Mouse (Mus musculus) myocyte (in vitro differentiated cells): ENCODE measurements around the gene Camk1d. TPM values are rescaled to one million over a fixed set of nuclear protein-coding genes. Genes with fewer than 3 reads are reported as not detected.

Source experiments
- H3K27me3 ChIP-seq: one replicate; pipeline ENCODE4 v1.6.1; 2011; ENCODE audit not compliant: control insufficient read depth, insufficient read depth, insufficient read length
- H3K36me3 ChIP-seq: one replicate; pipeline ENCODE4 v1.6.1; 2011; ENCODE audit not compliant: control insufficient read depth, insufficient read depth
- H3K4me2 ChIP-seq: one replicate; pipeline ENCODE4 v1.6.1; 2011; ENCODE audit warnings: low read depth, control low read depth
- H3K4me3 ChIP-seq: one replicate; pipeline ENCODE4 v1.5.1; 2011; ENCODE audit warnings: mild to moderate bottlenecking, control low read depth, moderate library complexity
- H3K79me2 ChIP-seq: one replicate; pipeline ENCODE4 v1.6.1; 2011; ENCODE audit not compliant: control insufficient read depth, insufficient read depth
- H3ac ChIP-seq: one replicate; pipeline ENCODE4 v1.6.1; 2011; ENCODE audit not compliant: control insufficient read depth, insufficient read length
- CEBPB ChIP-seq: IDR thresholded peaks from 2 replicates; pipeline ENCODE4 v1.6.1; 2011; ENCODE audit warnings: mild to moderate bottlenecking, moderate library complexity; ENCODE audit not compliant: poor library complexity, insufficient read depth, severe bottlenecking
- E2F4 ChIP-seq: IDR thresholded peaks from one replicate; pipeline ENCODE4 v1.6.1; 2011; ENCODE audit warnings: mild to moderate bottlenecking, control low read depth, moderate library complexity; ENCODE audit not compliant: insufficient read depth
- MAX ChIP-seq: IDR thresholded peaks from one replicate; pipeline ENCODE4 v1.6.1; 2011; ENCODE audit warnings: low read depth, mild to moderate bottlenecking, control low read depth
- MYOD1 ChIP-seq, 3 experiments: IDR thresholded peaks; one replicate each; pipeline ENCODE4 v1.6.1; 2011; ENCODE audit warnings: control low read depth in 2 of 3, low read depth in 2 of 3, mild to moderate bottlenecking in 2 of 3, moderate library complexity in 1 of 3; ENCODE audit not compliant: insufficient read length in 2 of 3, control insufficient read depth in 1 of 3
- MYOG ChIP-seq, 3 experiments: IDR thresholded peaks; one replicate each; pipeline ENCODE4 v1.6.1; 2011; ENCODE audit warnings: control low read depth in 2 of 3, low read depth in 2 of 3, mild to moderate bottlenecking in 2 of 3; ENCODE audit not compliant: insufficient read length in 2 of 3, control insufficient read depth in 1 of 3, insufficient read depth in 1 of 3
- POLR2A ChIP-seq: IDR thresholded peaks from one replicate; pipeline ENCODE4 v1.6.1; 2011; ENCODE audit warnings: low read depth, mild to moderate bottlenecking, control low read depth, moderate library complexity; ENCODE audit not compliant: insufficient read length
- POLR2AphosphoS2 ChIP-seq: IDR thresholded peaks from one replicate; pipeline ENCODE4 v1.6.1; 2011; ENCODE audit warnings: low read depth, control low read depth; ENCODE audit not compliant: insufficient read length
- REST ChIP-seq: IDR thresholded peaks from one replicate; pipeline ENCODE4 v1.6.1; 2011; ENCODE audit warnings: mild to moderate bottlenecking, control low read depth, moderate library complexity; ENCODE audit not compliant: insufficient read depth, insufficient read length
- SRF ChIP-seq: IDR thresholded peaks from one replicate; pipeline ENCODE4 v1.6.1; 2011; ENCODE audit warnings: low read depth; ENCODE audit not compliant: control insufficient read depth, insufficient read length
- TCF12 ChIP-seq: IDR thresholded peaks from one replicate; pipeline ENCODE4 v1.6.1; 2011; ENCODE audit warnings: mild to moderate bottlenecking, control low read depth; ENCODE audit not compliant: poor library complexity, insufficient read depth, severe bottlenecking
- TCF3 ChIP-seq: IDR thresholded peaks from one replicate; pipeline ENCODE4 v1.6.1; 2011; ENCODE audit warnings: low read depth, control low read depth; ENCODE audit not compliant: insufficient read length
- USF1 ChIP-seq: IDR thresholded peaks from one replicate; pipeline ENCODE4 v1.6.1; 2011; ENCODE audit warnings: low read depth, mild to moderate bottlenecking, control low read depth, moderate library complexity
- polyA plus RNA-seq: library from polyadenylated mRNA; unstranded; fragments of >200 nt; fragmentation: generic; extraction: Trizol; gene quantifications from one replicate; pipeline ENCODE4 v1.2.1, GENCODE M21; 2012; ENCODE audit warnings: missing spikeins

The Camk1d gene
- polyA plus RNA-seq, 1 experiment, result 1.1 TPM

- Histone ChIP-seq H3K4me2 (no peak overlapping the region), H3ac (no peak overlapping the region), H3K27me3 (no peaks in the 10 kb centered on the region), H3K4me3 (no peak overlapping the region), H3K79me2 (no peaks in the 10 kb centered on the region), H3K36me3 (no peaks in the 10 kb centered on the region)
- TF ChIP-seq POLR2A (no peak), REST (no peak), USF1 (no peak), POLR2AphosphoS2 (no peak)
These were observed 34.9 kb upstream of the Camk1d start for GRCm38 (mm10) chr2:5749210-5749609.

GRCm38 (mm10) chr2:5747545-5748043 lies 33.3 kb upstream of the Camk1d start:
- H3K4me3 ChIP-seq, result no peak overlapping the region
- no peaks in the 10 kb centered on the region for H3K79me2 ChIP-seq
- no peak for TF ChIP-seq CEBPB
- TF ChIP-seq USF1, result no peak
- TF ChIP-seq MAX, result no peak
- no peak for TF ChIP-seq POLR2AphosphoS2
- no peak for TF ChIP-seq E2F4
- TF ChIP-seq TCF3, result no peak
- TF ChIP-seq MYOD1 (IDR thresholded peaks at IDR 0.05; ENCODE audit: control insufficient read depth in 1 of 3, insufficient read length in 2 of 3, low read depth in 2 of 3), result no peak
- TF ChIP-seq MYOG (IDR thresholded peaks at IDR 0.05; ENCODE audit: control insufficient read depth in 1 of 3, insufficient read depth in 1 of 3, insufficient read length in 2 of 3, low read depth in 2 of 3), result no peak
- TF ChIP-seq POLR2A, result no peak
- no peak for TF ChIP-seq REST
- TF ChIP-seq TCF12, result no peak
- no peak overlapping the region for H3ac ChIP-seq
- no peaks in the 10 kb centered on the region for H3K27me3 ChIP-seq
- no peaks in the 10 kb centered on the region for H3K36me3 ChIP-seq
- no peak overlapping the region for H3K4me2 ChIP-seq

- Histone ChIP-seq H3K79me2 (no peaks in the 10 kb centered on the region), H3K4me2 (no peak overlapping the region), H3K4me3 (no peak overlapping the region), H3ac (no peak overlapping the region), H3K36me3 (no peaks in the 10 kb centered on the region), H3K27me3 (no peaks in the 10 kb centered on the region)
- no peak for TF ChIP-seq POLR2A
These were observed 32.2 kb upstream of the Camk1d start for GRCm38 (mm10) chr2:5746529-5746928.

- Histone ChIP-seq H3K4me3 (no peak overlapping the region), H3K4me2 (no peak overlapping the region), H3ac (no peak overlapping the region), H3K36me3 (no peaks in the 10 kb centered on the region), H3K79me2 (no peaks in the 10 kb centered on the region), H3K27me3 (no peaks in the 10 kb centered on the region)
- TF ChIP-seq SRF (no peak), MAX (no peak), REST (no peak), E2F4 (no peak), POLR2AphosphoS2 (no peak), USF1 (no peak), CEBPB (no peak), POLR2A (no peak), TCF12 (no peak), TCF3 (no peak), MYOG (IDR thresholded peaks at IDR 0.05; ENCODE audit: control insufficient read depth in 1 of 3, insufficient read depth in 1 of 3, insufficient read length in 2 of 3, low read depth in 2 of 3) (no peak), MYOD1 (IDR thresholded peaks at IDR 0.05; ENCODE audit: control insufficient read depth in 1 of 3, insufficient read length in 2 of 3, low read depth in 2 of 3) (no peak)
These were observed 29.6 kb upstream of the Camk1d start for GRCm38 (mm10) chr2:5743886-5744285.

- Histone ChIP-seq H3K36me3 (no peaks in the 10 kb centered on the region), H3K4me2 (no peak overlapping the region), H3K4me3 (no peak overlapping the region), H3K79me2 (no peaks in the 10 kb centered on the region), H3K27me3 (no peaks in the 10 kb centered on the region), H3ac (no peak overlapping the region)
- no peak for TF ChIP-seq SRF
- TF ChIP-seq TCF3, result no peak
- TF ChIP-seq E2F4, result no peak
- no peak for TF ChIP-seq MYOG (IDR thresholded peaks at IDR 0.05; ENCODE audit: control insufficient read depth in 1 of 3, insufficient read depth in 1 of 3, insufficient read length in 2 of 3, low read depth in 2 of 3)
- TF ChIP-seq CEBPB, result no peak
- no peak for TF ChIP-seq MYOD1 (IDR thresholded peaks at IDR 0.05; ENCODE audit: control insufficient read depth in 1 of 3, insufficient read length in 2 of 3, low read depth in 2 of 3)
- TF ChIP-seq USF1, result no peak
These were observed 26.6 kb upstream of the Camk1d start for GRCm38 (mm10) chr2:5740913-5741312.
